Mouse (Mus musculus) megakaryocyte, adult 5-6 weeks (primary cell): ENCODE measurements around the gene Tnpo3. TPM values are rescaled to one million over a fixed set of nuclear protein-coding genes. Genes with fewer than 3 reads are reported as not detected.

Source experiments
- ATAC-seq: 2 replicates; pipeline ENCODE4 v1.8.0; 2016; ENCODE audit warnings: mild to moderate bottlenecking, inconsistent platforms; ENCODE audit not compliant: poor library complexity, severe bottlenecking
- total RNA-seq, 2 experiments: library from RNA; stranded (forward) in 1 of 2; stranded (reverse) in 1 of 2; fragments of 153-499, 151-499 nt in 1 of 2; fragments of 221-1000, 200-1000 nt in 1 of 2; gene quantifications; 2 replicates each; pipeline versions ENCODE4 v1.2.3 to v1.2.4; 2015 to 2017

The Tnpo3 gene
- total RNA-seq (2015), result 54.6 and 56.1 TPM in 2 replicates
- 49.7 and 50.3 TPM in 2 replicates for total RNA-seq (2017)

- peak; percentile 98 for ATAC-seq
Measured at GRCm38 (mm10) chr6:29609111-29610019, at the start of gene Tnpo3. Gene Tnpo3 (minus strand): TSS chr6:29609887.

- no peak for ATAC-seq
Measured at GRCm38 (mm10) chr6:29658626-29659475, 49.2 kb upstream of the Tnpo3 start.

GRCm38 (mm10) chr6:29653271-29653670, 43.6 kb upstream of the Tnpo3 start:
- no peak for ATAC-seq

- peak; percentile 70 for ATAC-seq
Measured at GRCm38 (mm10) chr6:29650170-29650549, 40.5 kb upstream of the Tnpo3 start.

GRCm38 (mm10) chr6:29649494-29650169, 39.9 kb upstream of the Tnpo3 start:
- ATAC-seq, result peak; percentile 87

- no peak for ATAC-seq
Measured at GRCm38 (mm10) chr6:29641816-29642215, 32.1 kb upstream of the Tnpo3 start.

- ATAC-seq, result no peak
Measured at GRCm38 (mm10) chr6:29639580-29640419, 30.1 kb upstream of the Tnpo3 start.

- no peak for ATAC-seq
Measured at GRCm38 (mm10) chr6:29638844-29639460, 29.3 kb upstream of the Tnpo3 start.

- no peak for ATAC-seq
Measured at GRCm38 (mm10) chr6:29637397-29638373, 28.0 kb upstream of the Tnpo3 start.

GRCm38 (mm10) chr6:29636322-29637092, 26.8 kb upstream of the Tnpo3 start:
- no peak for ATAC-seq

GRCm38 (mm10) chr6:29634537-29634936, 24.9 kb upstream of the Tnpo3 start:
- no peak for ATAC-seq

- no peak for ATAC-seq
Measured at GRCm38 (mm10) chr6:29632552-29633292, 23.0 kb upstream of the Tnpo3 start.

GRCm38 (mm10) chr6:29631751-29632551, 22.3 kb upstream of the Tnpo3 start:
- no peak for ATAC-seq

- no peak for ATAC-seq
Measured at GRCm38 (mm10) chr6:29630216-29630615, 20.5 kb upstream of the Tnpo3 start.

GRCm38 (mm10) chr6:29627756-29628155, 18.1 kb upstream of the Tnpo3 start:
- ATAC-seq, result no peak

GRCm38 (mm10) chr6:29623857-29624256, 14.2 kb upstream of the Tnpo3 start:
- ATAC-seq, result peak; percentile 75
